Mouse (Mus musculus): ENCODE measurements around the gene Hal.

DNA sequence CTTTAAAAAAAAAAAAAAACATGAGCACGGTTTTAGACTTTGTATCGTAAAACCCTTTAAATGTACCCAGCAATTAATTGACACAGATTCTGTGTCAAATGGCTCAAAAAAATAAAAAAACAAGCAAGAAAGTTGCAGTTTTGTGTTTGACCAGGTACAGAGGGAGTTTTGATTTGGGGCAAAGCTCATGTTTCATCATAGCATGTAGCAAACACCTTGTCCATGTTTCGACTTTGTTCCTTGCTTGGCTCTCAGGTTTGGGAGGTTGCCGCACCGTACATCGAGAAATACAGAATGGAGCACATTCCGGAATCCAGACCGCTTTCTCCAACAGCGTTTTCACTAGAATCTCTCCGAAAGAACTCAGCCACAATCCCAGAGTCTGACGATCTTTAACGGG, 27.4 kb downstream of the Hal start:
- TF ChIP-seq CTCF (IDR thresholded peaks at IDR 0.05; ENCODE audit: low read depth) (no peak), EP300 (IDR thresholded peaks at IDR 0.05; ENCODE audit: low read depth) (no peak)

Data from heart, postnatal 0 days (tissue).